Mouse (Mus musculus) heart, postnatal 14 days (tissue): ENCODE measurements around the gene Ston2. TPM values are rescaled to one million over a fixed set of nuclear protein-coding genes. Genes with fewer than 3 reads are reported as not detected.
A peak's percentile ranks its signal among the peaks of the same experiment; 100 is the strongest.
"Not testable (repeated sequence)": the region's sequence is repeated elsewhere in the genome, so short reads cannot be mapped to it uniquely, and the experiment has no call there.

Source experiments
- DNase-seq, 2 experiments: peaks; one replicate each; pipeline ENCODE4 v3.0.0; 2021 to 2022
- intact Hi-C: fragments of 180-260 bp; cut with DNase I; formaldehyde crosslinking; loops from one replicate; pipeline ENCODE4 v1.15.1; 2025
- total RNA-seq, 2 experiments: library from RNA; stranded (reverse); gene quantifications; 2 replicates each; pipeline ENCODE4 v1.2.3; 2021

Gene Ston2
- total RNA-seq, 2 experiments from 2014 or later = 5.2 to 5.8 TPM

DNA sequence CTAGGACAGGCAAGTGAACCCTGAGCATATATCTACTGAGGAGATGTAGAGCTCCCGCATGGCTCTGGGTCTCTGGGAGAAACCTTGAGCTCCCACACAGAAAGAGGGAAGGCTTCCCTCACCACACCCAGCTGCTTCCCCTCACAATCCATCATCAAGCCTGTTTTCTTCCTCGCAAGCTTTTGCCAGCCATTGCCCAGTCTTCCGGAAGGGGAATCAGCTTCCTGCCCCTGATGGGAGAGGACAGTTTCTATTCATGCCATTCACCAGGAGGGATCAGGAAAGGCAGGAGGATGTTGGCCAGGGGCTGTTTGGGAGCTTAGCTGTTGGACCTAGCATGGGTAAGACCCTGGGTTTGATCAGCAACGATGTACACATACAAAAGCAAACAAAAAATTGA, 8.6 kb upstream of the Ston2 start:
- no peak for DNase-seq

DNA sequence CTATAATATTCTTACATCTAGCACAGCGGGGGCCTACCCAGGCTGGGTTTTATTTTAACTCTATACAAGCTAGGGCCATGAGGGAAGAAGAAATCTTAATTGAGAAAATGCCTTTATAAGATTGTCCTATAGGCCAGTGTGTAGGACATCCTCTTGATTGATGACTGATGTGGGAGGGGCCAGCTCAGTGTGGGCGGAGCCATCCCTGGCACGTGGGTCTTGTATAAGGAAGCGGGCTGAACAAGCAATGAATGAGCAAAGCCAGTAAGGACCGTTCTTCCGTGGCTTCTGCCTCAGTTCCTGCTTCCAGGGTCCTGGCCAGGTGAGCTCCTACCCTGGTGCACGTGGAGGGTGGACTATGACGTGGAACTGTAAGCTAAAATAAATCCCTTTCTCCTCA, 5.1 kb upstream of the Ston2 start:
- intact Hi-C loops = no loop called here
- no peak for DNase-seq

More for the DNA sequence above, 8.6 kb upstream of the Ston2 start:
- intact Hi-C loops = loop anchor here (5.0 kb wide), 1 partner anchor 394 kb away; no protein-coding TSS in a partner anchor

GRCm38 (mm10) chr12:91791822-91792221, 3.6 kb upstream of the Ston2 start:
- DNase-seq = no peak
- intact Hi-C loops = no loop called here

- intact Hi-C loops = loop anchor here (1.0 kb wide), 1 partner anchor 150 kb away; no protein-coding TSS in a partner anchor
- peak; percentile 46 to 75 for DNase-seq
Observed at GRCm38 (mm10) chr12:91789801-91790200, 1.6 kb upstream of the Ston2 start.

- intact Hi-C loops, DNase-seq: not testable (repeated sequence)
Observed at GRCm38 (mm10) chr12:91788446-91788845, 259 bp upstream of the Ston2 start.

GRCm38 (mm10) chr12:91786355-91786754, 1.8 kb downstream of the Ston2 start:
- peak; percentile 83 to 87 for DNase-seq
- intact Hi-C loops = no loop called here

DNA sequence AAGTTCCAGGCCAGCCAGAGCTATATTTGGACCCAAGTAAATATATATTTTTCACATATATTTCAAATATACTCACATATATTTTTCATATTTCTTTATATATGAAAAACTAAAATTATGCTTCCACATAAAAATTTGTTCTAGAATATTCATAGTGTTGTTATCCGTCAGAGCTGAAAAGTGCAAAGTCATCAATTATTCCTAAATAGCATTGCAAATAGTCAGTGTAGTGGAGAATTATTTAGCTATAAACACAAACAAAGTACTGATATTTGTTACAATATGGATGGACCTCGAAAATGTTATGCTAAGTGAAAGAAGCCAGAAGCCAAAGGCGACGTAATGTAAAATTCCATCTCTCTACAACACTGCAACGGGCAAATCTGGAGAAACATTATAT, 6.8 kb downstream of the Ston2 start:
- intact Hi-C loops = no loop called here
- no peak for DNase-seq

DNA sequence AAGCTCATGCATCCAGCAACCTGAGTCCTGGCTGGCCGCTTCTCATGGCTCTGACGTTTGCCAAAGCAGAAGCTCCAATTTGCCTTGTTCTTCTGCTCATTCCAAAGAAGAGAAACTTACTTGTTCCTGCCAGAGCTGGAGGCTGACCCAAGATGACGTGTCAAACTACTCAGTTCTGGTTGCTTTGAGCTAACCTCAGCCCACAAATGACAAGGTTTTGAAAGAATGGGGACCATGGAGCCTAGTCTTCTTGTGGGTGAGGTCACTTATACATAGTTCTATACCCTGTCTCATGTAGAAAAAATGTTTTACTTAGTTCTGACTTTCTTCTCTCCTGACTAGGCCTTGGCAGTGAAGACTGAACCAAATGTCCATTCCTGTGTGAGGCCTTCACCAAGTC, 7.7 kb downstream of the Ston2 start:
- intact Hi-C loops = no loop called here
- no peak for DNase-seq

- DNase-seq = peak; percentile 77 to 79
- intact Hi-C loops = no loop called here
Observed at GRCm38 (mm10) chr12:91779004-91779365, 9.2 kb downstream of the Ston2 start.

- intact Hi-C loops = no loop called here
- peak; percentile 51 to 53 for DNase-seq
Observed at GRCm38 (mm10) chr12:91778211-91779003, 9.8 kb downstream of the Ston2 start.

- no peak for DNase-seq
- intact Hi-C loops = no loop called here
Observed at GRCm38 (mm10) chr12:91776342-91776741, 11.8 kb downstream of the Ston2 start.

DNA sequence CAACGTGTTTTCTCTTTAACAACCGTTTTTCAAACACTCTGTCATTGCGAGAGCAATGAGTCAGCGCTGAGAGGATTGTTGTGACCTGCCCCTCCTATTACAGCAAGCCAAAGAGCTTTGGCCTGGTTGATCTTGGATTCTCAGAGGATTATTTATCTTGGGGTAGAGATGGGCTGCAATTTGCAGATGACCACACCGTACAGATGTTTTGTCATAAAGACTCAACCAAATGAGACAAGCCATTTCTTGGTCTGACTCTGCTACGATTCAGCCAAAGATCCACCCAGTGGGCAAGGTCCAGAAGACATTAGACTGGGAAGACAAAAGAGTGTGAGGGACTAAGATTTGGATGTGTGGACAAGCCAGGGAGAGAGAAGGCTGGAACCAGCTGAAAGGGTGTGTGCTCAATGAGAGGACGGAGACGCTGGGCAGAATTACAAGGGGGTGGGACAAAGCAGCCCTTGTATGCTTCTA, 13.3 kb downstream of the Ston2 start:
- peak; percentile 57 to 61 for DNase-seq
- intact Hi-C loops = no loop called here

DNA sequence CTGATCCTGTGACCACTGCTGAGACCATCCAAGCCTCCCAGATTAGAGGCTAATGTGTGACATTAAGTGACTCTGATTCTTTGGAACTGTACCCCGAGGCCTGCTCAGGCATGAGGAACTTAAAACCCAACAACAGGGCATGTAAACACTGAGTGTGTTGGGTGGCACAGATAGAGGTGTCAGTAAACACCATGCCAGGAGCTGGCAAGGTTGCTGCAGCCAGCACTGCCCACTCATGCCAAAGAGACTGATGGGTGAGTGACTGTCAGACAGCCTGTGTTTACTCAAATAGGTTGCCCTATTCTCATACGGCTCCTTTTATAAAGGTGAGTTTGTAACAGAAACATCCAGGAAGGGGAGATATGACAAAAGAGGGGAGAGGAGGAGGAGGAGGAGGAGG, 19.3 kb downstream of the Ston2 start:
- intact Hi-C loops = no loop called here
- no peak for DNase-seq

DNA sequence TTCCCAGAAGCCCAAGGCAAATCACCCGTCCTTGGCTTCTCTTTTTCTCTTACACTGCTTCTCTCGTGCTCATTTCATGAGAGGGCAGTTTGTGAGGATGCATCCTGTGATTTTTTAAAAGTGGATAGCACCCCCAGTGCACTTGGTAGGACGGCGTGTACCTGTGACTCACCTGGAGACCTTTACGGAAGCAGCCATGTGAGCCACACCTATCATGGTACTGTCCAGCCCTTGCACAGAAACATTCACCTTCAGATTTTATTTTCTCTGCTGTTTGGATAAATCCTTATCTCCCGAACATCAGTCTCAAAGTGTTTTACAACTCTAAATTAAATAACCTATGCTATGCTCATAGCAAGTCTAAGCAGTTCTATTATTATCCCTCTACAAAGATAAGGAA, 20.0 kb downstream of the Ston2 start:
- DNase-seq = no peak
- intact Hi-C loops = no loop called here

GRCm38 (mm10) chr12:91766338-91767107, 21.7 kb downstream of the Ston2 start:
- intact Hi-C loops = no loop called here
- DNase-seq = peak; percentile 48 to 59

DNA sequence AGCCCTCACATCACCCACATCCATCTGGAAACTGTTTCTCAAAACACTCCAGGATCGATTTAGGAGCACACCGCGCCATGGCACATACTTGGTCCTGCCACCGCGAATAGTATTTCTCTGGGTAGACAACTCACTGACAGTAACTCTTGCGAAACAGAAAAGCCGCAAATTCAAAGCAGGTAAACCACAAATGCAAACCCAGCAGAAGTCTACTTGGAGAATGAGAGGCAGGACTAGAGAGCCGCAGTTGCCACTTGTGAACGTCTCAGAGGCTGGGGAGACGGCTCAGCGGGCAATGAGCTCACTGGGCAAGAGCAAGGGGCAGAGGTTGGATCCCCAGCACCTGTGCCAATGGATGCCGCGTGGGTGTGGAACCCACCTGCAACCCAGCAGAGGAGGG, 22.7 kb downstream of the Ston2 start:
- intact Hi-C loops = no loop called here
- no peak for DNase-seq

DNA sequence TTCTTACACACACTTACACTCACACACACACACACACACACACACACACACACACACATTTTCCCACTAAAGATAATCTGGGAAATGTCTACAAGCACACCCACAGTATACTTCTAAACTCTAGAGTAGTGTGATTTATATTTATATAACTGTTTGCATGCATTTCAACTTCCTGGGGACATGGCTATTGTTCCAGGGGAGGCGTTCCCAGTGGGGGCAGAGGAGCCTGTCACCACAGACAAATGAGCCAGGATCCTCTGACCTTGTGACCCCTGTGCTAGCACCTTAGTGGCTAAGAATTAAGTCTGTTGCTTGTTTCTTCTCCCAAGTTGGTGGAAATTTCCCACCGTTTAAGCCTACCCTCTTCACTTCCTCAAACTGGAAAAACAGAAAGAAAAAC, 23.1 kb downstream of the Ston2 start:
- intact Hi-C loops = no loop called here
- no peak for DNase-seq

- intact Hi-C loops = no loop called here
- no peak for DNase-seq
Observed at GRCm38 (mm10) chr12:91764471-91764870, 23.7 kb downstream of the Ston2 start.

DNA sequence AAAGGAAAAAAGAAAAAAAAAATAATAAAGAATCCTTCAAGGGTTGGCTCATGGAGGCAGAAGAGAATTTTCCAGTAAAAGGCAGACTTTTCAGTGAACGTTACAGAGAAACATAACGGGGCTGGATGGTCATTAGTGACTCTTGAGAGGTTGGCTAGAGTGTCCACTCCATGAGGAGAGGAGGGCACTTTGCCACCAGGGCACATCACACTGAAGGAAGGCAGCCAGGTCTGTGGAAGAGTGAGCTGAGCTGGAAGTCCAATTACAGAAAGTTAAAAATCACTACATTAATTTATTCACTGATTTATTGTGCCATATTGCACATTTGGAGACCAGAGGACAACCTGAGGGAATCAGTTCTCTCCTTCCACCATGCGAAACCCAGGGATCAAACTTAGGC, 28.4 kb downstream of the Ston2 start:
- no peak for DNase-seq
- intact Hi-C loops = no loop called here

DNA sequence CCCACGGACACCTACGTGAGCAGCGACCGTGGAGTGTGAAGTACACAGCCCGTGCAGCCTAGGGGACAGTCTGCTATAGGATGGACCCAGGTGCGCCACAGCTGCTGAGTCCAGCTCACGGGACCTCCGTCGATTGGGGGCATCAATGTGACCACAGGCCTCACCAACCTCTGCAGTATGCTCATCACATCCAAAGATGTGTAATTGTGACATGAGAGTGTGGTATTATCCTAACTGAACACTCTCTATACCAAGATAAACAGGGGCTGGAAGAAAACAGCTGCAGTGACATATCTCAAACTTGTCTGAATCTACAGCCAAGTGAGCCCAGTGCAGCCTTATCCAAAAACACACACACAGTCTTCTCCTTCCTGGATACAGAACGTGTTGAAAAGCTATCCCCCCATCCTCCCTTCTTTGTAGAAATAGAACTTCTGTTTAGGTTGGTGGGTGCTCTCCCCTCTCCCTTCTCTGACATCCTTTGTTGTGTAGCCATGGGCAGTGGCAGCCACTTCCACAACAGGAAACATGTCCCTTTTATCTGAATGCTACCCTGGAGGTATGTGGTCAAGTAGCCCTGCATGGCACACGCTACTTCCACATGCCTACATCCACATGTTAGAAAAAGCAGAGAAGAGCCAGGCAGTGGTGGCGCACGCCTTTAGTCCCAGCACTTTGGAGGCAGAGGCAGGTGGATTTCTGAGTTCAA, 30.2 kb downstream of the Ston2 start:
- intact Hi-C loops = no loop called here
- no peak for DNase-seq

GRCm38 (mm10) chr12:91756562-91757166, 31.5 kb downstream of the Ston2 start:
- intact Hi-C loops = no loop called here
- DNase-seq = no peak
